Mouse (Mus musculus) thymus, postnatal 36 days (tissue): ENCODE measurements at regions not wholly inside any gene's neighbourhood (a gene's known extent, or its start where the extent isn't known, plus 50 kb on each side); places are given as distances from the start of the nearest gene placed in this dataset.

Experiments used
- DNase-seq, 2 experiments: peaks; one replicate each; pipeline ENCODE4 v3.0.0; 2022; ENCODE audit warnings: mixed read lengths in 2 of 2

GRCm38 (mm10) chr6:123930951-123931350, 77.7 kb upstream of the Vmn2r25 start:
- peak; percentile 28 to 38 for DNase-seq

- DNase-seq = no peak
Observed at GRCm38 (mm10) chr6:123937930-123938329, 84.7 kb upstream of the Vmn2r25 start.

- no peak for DNase-seq
Observed at GRCm38 (mm10) chr6:123961321-123961720, 63.0 kb upstream of the Vmn2r26 start.

GRCm38 (mm10) chr6:123971180-123971579, 53.2 kb upstream of the Vmn2r26 start:
- peak in 1 of 2 experiments; percentile 8 for DNase-seq
